Mouse (Mus musculus): ENCODE data around the gene Glul.

DNA sequence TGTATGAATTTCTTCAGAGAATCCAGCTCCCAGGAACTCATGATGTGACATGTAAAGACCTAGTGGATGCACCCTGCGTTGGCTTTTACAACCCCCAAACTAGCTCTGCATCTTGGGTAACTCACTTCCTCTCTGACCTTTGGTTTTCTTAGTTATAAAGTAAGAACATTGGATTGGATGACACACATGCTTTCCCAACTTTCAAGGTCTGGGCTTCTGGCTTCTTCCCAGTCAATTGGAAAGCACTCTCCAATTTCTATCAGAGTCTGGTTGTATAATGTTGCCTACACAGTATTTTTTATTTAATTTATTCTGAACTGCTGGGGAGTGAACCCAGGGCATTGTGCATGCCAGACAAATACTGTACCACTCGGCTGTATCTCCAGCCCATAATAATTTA, 30.7 kb downstream of the Glul start:
- TF ChIP-seq CTCF (IDR thresholded peaks at IDR 0.05; ENCODE audit: borderline replicate concordance, extremely low read depth, insufficient read depth, insufficient read length), result no peak
- TF ChIP-seq POLR2A (IDR thresholded peaks at IDR 0.05; ENCODE audit: borderline replicate concordance, extremely low read depth, insufficient read depth, insufficient read length, poor library complexity, severe bottlenecking), result no peak
